Mouse (Mus musculus) MEL-GATA-1-ER (cell line): Measurements from ENCODE around the gene Itprid2.

Experiments used
- DNase-seq: peaks from one replicate; pipeline ENCODE4 v3.0.0-alpha.2; 2012; ENCODE audit warnings: low read depth; ENCODE audit errors: extremely low read depth

Itprid2 gene

GRCm38 (mm10) chr2:79647728-79648127 lies 12.6 kb downstream of the Itprid2 start:
- no peak for DNase-seq

- no peak for DNase-seq
Observed at GRCm38 (mm10) chr2:79651185-79651584, 16.0 kb downstream of the Itprid2 start.

- DNase-seq, result no peak
Observed at GRCm38 (mm10) chr2:79651701-79652100, 16.5 kb downstream of the Itprid2 start.

DNA sequence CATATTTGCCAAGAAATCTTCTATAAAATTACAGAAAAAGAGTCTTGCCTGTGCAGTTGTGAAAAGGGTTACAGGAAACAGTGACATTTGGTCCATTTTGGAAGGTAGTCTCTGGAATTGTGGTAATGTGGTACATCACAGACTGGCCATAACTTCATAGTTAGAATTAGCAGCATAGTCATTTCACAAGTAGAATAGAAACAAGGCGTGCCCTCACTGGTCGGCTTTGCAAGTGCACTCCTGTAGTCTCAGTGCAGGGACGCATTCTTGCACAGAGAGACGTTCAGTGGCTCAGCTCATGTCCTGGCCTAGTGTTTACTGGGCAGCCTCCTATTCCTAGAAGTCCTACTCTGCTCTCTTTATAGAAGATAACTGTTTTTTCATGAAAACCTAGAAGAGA lies 17.4 kb downstream of the Itprid2 start:
- no peak for DNase-seq

DNA sequence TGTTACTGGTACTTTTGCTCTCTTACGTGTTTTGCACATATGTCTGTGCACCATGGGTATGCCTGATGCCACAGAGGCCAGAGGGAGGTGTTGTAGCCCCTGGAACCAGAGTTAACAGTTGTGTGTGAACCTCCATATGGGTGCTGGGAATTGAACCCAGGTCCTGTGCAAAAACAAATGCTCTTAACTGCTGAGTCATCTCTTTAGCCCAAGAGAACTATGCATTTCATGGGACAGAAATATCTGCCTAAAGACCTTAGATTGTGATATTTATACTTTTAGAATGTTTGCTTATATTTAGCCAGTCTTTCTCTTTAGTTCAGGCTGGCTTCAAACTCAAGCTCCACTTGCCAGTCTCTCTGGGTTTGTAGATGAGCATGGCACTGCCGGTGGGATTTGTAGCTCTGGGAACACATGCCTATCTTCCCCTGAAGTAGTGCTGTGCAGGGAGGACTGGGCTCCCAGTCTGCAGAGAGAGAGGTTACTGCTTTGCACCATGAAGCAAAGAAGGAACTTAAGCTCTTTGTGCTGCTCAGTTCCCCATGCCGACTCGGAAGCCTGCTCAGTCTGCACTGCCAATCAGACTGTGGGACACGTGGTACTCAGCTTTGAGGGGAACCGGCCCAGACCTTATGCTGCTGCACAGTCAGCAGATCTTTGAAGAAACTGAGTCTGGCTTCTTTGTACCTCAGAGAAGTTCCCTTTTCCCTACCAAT lies 18.1 kb downstream of the Itprid2 start:
- DNase-seq, result no peak

GRCm38 (mm10) chr2:79653809-79654164 lies 18.6 kb downstream of the Itprid2 start:
- DNase-seq, result no peak

DNA sequence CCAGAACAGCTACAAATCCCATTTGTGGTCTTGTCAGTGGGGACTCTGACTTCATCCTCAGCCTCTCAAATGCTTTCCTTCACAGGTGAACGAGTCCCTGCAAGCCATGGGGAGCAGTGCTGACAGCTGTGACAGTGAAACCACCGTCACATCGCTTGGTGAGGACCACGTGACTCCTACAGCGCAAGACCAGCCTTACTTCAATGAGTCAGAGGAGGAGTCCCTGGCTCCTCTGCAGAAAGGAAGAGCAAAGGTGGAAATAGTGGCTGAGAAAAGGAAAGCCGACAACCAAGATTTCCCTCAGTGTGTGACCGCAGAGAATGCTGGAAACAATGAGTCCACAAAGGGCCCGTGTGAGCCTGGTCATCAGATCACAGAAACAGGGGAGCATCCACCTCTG lies 21.9 kb downstream of the Itprid2 start:
- no peak for DNase-seq

DNA sequence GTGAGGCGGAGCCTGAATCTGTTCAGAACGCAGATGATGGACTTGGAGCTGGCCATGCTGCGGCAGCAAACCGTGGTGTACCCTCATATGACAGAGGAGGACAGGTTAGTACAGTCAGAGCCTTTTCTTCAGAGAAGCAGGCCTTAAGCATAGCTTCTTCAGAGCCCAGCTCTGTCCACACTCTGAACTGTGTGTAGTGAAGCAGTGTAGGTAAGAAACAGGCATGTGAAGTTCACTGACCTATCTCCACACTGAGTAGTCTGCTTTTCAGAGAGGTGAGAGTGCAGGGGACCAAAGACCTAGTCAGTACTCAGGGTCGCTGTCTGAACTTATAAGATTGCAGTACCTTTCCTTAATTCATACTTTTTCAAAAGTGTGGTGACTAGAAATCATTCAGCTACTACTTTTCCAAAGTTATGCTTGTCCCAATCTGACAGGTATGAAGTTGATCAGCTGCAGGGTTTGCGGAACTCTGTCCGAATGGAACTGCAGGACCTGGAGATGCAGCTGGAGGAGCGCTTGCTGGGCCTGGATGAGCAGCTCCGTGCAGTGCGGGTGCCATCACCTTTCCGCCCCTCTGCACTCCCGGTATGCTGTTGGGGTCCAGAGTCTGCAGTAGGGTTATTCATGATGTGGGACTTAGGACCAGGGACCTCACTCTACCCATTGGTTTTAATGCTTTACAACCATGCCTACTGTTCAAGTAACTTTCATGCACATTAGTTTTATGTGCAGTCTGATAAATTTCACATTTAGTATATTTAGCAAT lies 25.4 kb downstream of the Itprid2 start:
- no peak for DNase-seq

GRCm38 (mm10) chr2:79661486-79662104 lies 26.4 kb downstream of the Itprid2 start:
- no peak for DNase-seq

DNA sequence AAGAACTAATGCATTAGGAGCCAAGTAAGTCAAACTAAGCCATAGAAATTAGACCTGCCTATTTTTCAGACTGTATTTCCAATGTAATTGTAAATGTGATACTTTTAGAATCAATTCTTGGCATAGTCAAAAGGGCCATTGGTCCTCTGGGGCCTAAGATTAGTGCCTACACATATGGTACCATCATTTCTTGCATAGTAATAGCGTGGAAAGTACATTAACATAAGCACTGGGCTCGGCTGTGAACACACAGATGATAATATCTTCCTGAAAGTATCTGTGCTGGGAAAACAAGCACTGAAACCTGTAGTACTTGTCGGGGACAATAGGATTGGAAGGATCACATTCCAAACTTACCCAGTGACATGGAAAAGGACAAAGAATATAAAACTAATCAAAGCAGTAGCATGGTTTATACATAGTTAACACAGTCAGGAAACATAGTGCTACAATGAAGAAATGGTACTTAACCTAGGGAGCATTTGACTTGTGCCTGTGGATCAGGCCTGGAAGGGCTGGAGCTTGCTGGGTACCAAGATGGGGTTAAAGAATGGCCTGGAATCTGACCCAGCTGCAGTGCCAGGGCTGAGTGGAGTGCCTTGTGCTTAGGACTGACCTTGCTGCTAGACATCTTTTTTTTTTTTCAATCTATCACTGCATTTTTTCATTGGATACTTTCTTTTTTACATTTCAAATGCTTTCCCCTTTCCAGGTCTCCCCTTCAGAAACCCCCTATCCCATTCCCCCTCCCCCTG lies 29.6 kb downstream of the Itprid2 start:
- no peak for DNase-seq

DNA sequence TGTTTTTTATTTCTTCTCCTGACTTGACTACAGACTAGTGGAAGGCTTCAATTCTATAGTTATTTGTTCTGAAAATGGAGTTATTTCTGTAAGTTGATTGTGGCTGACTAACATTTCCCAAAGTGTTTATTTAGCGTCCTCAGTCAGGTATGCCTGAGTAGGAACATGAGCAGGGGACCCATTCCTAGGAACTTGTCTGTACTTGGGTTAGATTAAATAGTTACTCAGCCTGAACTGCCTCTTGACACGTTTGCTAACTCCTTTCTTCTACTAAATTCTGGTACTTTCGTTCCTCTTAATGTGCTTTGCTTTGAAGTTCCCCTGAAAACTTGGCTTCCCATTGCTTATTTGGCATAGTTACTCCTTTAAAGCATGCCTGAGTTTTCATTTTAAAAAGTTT lies 30.3 kb downstream of the Itprid2 start:
- DNase-seq, result no peak

DNA sequence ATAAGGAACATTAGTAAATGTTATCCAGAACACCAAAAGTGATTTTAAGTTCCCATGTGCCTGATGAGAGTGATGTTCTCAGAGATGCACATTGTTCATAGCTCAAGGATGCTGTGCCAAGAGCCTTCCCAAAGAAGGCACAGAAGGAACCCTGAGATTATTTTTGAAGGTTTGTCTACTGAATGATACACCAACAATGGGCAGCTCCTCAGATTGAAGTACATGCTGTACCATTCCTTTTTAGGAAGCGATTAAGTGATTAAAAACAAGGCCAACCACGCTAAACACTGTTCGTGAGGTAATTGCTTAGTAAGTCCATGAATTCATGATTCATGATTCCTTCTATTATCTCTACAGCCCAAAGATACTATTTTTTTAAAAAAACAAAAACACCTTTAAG lies 40.1 kb downstream of the Itprid2 start:
- no peak for DNase-seq

GRCm38 (mm10) chr2:79677663-79678257 lies 42.6 kb downstream of the Itprid2 start:
- peak; percentile 72 for DNase-seq

DNA sequence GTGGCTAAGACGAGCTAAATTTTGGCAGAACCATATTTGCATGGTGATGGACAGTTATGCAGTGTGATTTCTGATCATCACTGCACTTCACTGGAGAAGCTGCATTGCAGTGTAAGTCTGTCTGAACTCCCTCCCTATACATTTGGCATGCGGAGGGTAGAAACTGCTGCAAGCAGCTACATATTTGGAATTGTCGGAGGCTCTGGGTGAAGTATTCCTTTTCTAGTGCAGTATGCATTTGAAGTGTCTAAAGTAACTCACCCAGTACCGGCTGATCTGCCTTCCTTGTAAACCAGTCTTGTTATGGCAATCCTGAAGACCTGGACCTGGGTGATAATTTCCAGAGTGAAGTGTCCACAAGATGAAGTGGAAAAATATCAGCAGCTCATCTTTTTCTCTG lies 46.5 kb downstream of the Itprid2 start:
- DNase-seq, result no peak

DNA sequence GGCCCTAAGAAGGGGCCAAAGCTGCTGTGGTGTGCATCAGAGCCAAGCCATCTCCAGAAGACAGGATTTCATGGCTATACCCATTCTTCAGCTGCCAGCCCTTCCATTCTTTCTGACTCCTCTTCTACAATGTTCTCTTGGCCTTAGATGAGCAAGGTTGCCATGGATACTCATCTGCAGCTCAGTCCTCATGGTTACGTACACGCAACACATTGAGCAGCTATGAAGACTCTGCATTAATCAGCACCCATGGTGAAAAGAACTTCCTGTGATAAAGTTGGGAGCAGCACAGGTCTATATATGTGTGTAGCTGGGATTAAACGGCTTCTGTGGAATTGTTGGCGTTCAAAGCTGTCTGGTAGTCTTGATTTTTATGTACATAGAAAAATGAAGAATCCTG lies 48.1 kb downstream of the Itprid2 start:
- DNase-seq, result no peak

DNA sequence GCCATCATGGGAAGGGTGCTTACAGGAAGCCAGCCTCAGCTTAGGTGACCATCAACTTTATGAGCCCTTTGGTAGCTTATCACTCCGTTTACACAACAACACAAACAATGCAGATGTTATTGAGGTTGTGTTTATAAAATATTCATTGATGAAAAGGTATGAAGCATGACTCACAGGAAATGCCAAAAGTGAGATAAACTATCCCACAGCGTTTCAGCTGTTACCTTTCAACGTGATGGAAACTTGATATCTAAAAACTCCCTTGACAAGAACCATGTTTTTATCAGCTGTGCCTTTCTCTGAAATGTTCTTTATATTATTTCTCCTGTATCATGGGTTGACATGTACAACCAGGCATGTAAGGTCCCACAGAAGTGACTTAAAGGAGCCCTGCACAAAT lies 55.7 kb downstream of the Itprid2 start:
- DNase-seq, result no peak

DNA sequence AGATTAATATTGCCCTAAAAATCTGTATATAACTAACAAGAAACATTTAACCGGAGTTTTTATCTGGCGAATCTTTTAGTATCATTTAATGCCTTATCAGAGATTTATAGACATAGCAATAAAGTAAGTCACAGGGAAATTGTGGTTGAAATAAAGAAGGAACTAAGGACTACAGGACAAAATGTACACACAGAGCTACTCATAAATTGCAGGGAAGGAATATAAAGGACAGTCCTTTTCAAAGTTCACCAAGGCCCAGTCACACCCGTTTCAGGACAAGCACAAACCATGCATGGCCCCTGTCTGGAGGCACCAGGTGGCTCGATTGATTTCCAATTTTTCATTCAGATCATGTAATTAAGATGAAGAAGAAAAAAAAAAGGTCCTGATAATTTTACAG lies 60.0 kb downstream of the Itprid2 start:
- no peak for DNase-seq

DNA sequence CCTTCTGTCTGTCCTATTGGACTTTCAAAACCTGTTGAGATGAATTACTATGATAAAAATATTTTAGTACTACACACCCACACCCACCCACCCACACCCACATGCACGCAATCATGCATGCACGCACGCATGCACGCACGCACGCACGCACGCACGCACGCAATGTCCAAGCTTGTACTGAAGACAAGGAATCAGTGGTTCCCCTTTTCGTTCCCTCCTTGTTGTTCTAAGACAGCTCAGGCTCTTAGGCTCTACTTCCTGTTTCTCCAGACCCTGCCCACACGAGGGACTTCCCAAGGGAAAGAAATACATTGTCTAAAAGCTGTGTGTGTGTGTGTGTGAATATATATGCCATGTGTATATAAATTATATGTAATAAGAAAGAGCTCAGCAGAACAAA lies 60.8 kb downstream of the Itprid2 start:
- peak; percentile 84 for DNase-seq

DNA sequence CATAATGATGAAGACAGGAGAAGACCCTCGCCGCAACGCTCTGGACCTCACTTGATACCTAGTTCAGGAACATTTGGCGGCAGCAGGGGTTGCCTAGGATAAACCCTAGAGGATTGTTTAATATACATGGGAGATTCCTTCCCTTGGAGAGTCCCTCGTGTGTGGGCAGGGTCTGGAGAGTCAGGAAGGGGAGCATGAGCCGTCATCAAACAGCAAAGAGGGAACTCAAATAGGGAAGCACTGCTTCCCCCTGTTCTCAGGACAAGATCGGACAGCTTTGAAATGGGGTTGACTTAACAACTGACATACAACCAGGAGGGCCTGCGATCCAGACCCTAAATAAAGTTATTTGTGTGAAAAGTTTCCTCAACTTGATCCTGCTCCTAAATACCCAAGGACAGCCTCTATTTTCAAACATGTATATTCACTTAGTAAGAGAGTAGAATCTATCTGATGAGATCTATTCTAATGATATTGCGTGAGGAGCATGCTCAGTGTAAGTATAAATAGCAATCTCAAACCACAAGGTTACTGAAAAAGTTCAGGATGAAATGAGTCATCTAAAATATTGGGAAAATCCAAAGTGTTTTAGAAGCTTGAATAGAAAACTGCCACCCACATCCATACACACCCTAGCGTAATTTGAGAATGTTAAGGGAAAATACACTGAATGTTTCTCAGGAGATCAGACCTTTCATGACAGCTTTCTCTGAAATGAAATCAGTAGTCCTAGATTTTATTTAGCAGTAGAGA lies 61.5 kb downstream of the Itprid2 start:
- DNase-seq, result peak; percentile 36

DNA sequence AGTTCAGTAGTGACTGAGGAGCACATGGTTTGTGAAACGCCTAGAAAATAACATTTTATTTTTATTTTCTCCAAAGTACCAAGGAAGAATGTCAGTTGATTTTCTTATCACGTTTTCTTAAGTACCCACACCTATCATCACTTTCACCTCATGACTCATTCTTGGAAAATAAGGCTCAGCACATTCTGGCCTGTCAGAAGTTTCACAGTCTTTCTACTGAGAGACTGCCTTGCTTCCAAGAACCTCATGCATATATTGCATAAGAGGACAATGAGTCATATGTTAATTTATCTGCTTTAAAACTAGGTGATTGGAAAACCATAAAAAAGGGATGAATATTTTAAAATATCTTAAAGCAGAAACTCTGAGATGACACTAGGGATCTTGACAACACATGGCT lies 63.0 kb downstream of the Itprid2 start:
- peak; percentile 33 for DNase-seq

DNA sequence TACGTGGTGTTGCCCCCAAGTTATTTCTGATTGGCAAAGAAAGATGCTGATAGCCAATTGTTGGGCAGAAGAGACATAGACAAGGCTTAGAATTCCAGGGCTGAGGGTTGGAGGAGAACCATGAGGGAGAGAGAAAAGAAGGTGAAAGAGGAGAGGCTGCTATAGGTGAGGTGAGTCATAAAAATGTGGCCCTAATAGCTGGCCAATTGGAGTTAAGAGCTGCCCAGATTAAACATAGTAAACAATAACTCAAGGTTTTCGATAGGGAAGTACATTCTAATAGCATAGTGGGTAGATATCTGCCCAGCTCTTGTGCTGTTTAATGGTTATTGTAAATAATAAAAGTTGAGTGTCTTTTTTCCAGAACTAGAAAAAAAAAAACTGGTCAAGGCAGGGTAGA lies 69.6 kb downstream of the Itprid2 start:
- no peak for DNase-seq
